Mouse (Mus musculus) right cerebral cortex, postnatal 4 days (tissue): ENCODE measurements around the gene Tcf7l2.

Source experiments
- DNase-seq: peaks from one replicate; pipeline ENCODE4 v3.0.0-alpha.2; 2022

Gene Tcf7l2

GRCm38 (mm10) chr19:55836930-55837687, 95.5 kb downstream of the Tcf7l2 start:
- DNase-seq = no peak

- DNase-seq = peak; percentile 18
Observed at GRCm38 (mm10) chr19:55837924-55838323, 96.3 kb downstream of the Tcf7l2 start.

GRCm38 (mm10) chr19:55838389-55839035, 96.9 kb downstream of the Tcf7l2 start:
- DNase-seq = no peak

GRCm38 (mm10) chr19:55839036-55839555, 97.5 kb downstream of the Tcf7l2 start:
- no peak for DNase-seq

GRCm38 (mm10) chr19:55840499-55841121, 99.0 kb downstream of the Tcf7l2 start:
- no peak for DNase-seq

GRCm38 (mm10) chr19:55842046-55842445, 100.4 kb downstream of the Tcf7l2 start:
- DNase-seq = no peak

GRCm38 (mm10) chr19:55843111-55843887, 101.7 kb downstream of the Tcf7l2 start:
- no peak for DNase-seq

GRCm38 (mm10) chr19:55845702-55846101, 104.1 kb downstream of the Tcf7l2 start:
- no peak for DNase-seq

- DNase-seq = no peak
Observed at GRCm38 (mm10) chr19:55846256-55846655, 104.6 kb downstream of the Tcf7l2 start.

GRCm38 (mm10) chr19:55847043-55847442, 105.4 kb downstream of the Tcf7l2 start:
- no peak for DNase-seq

GRCm38 (mm10) chr19:55850402-55851078, 108.9 kb downstream of the Tcf7l2 start:
- DNase-seq = peak; percentile 34

GRCm38 (mm10) chr19:55851498-55852324, 110.1 kb downstream of the Tcf7l2 start:
- DNase-seq = peak; percentile 8

- DNase-seq = no peak
Observed at GRCm38 (mm10) chr19:55854389-55854788, 112.8 kb downstream of the Tcf7l2 start.

GRCm38 (mm10) chr19:55855571-55855970, 114.0 kb downstream of the Tcf7l2 start:
- no peak for DNase-seq

- no peak for DNase-seq
Observed at GRCm38 (mm10) chr19:55857328-55857727, 115.7 kb downstream of the Tcf7l2 start.

- no peak for DNase-seq
Observed at GRCm38 (mm10) chr19:55860009-55860743, 118.6 kb downstream of the Tcf7l2 start.

GRCm38 (mm10) chr19:55861746-55862145, 120.1 kb downstream of the Tcf7l2 start:
- DNase-seq = no peak

- no peak for DNase-seq
Observed at GRCm38 (mm10) chr19:55862559-55862958, 120.9 kb downstream of the Tcf7l2 start.

GRCm38 (mm10) chr19:55865049-55865448, 123.4 kb downstream of the Tcf7l2 start:
- no peak for DNase-seq

- no peak for DNase-seq
Observed at GRCm38 (mm10) chr19:55865774-55866578, 124.4 kb downstream of the Tcf7l2 start.
